Mouse (Mus musculus) heart, embryonic 11.5 days (tissue): Measurements from ENCODE around the gene Efcab8. TPM values are rescaled to one million over a fixed set of nuclear protein-coding genes. Genes with fewer than 3 reads are reported as not detected.
A peak's percentile ranks its signal among the peaks of the same experiment; 100 is the strongest.

ENCODE experiments used
- ATAC-seq: fragments of 200-750 bp; cut with Nextera tagmentation; replicated peaks from 2 replicates; pipeline ENCODE4 v1.8.0; 2017; ENCODE audit warnings: moderate library complexity; ENCODE audit not compliant: insufficient number of reproducible peaks, low FRiP score, low TSS enrichment
- H3K27ac ChIP-seq: fragments of 300-500 bp; sonication (generic); 2 replicates; pipeline ENCODE4 v1.5.1; 2014; ENCODE audit warnings: mild to moderate bottlenecking, low read depth, low read length
- H3K27me3 ChIP-seq: fragments of 300-500 bp; sonication (generic); 2 replicates; pipeline ENCODE4 v1.6.1; 2014; ENCODE audit warnings: mild to moderate bottlenecking, low read length, mixed read lengths; ENCODE audit not compliant: control insufficient read depth, insufficient read depth
- H3K36me3 ChIP-seq: fragments of 300-500 bp; sonication (generic); 2 replicates; pipeline ENCODE4 v1.6.1; 2014; ENCODE audit warnings: mild to moderate bottlenecking, low read length, moderate library complexity, mixed read lengths; ENCODE audit not compliant: control insufficient read depth, insufficient read depth
- H3K4me1 ChIP-seq: fragments of 300-500 bp; sonication (generic); 2 replicates; pipeline ENCODE4 v1.6.1; 2014; ENCODE audit warnings: low read length; ENCODE audit not compliant: control insufficient read depth, insufficient read depth
- H3K4me2 ChIP-seq: fragments of 300-500 bp; sonication (generic); 2 replicates; pipeline ENCODE4 v1.6.1; 2014; ENCODE audit warnings: mild to moderate bottlenecking, moderate library complexity
- H3K4me3 ChIP-seq: fragments of 300-500 bp; sonication (generic); 2 replicates; pipeline ENCODE4 v1.5.1; 2014; ENCODE audit warnings: low read depth, low read length
- H3K9ac ChIP-seq: fragments of 300-500 bp; sonication (generic); 2 replicates; pipeline ENCODE4 v1.6.1; 2014; ENCODE audit warnings: mild to moderate bottlenecking, low read depth, low read length, moderate library complexity
- H3K9me3 ChIP-seq: fragments of 300-500 bp; sonication (generic); replicated peaks from 2 replicates; pipeline ENCODE4 v1.6.1; 2016; ENCODE audit warnings: low read length; ENCODE audit not compliant: control insufficient read depth
- WGBS: fragments of 180-500 bp; shearing (Covaris S2); extraction: QIAGEN DNeasy Blood & Tissue Kit; methylation state at CpG from one replicate; pipeline ENCODE4 v1.1.7; 2014; ENCODE audit not compliant: insufficient replicate concordance; 5-methylcytosine and 5-hydroxymethylcytosine counted together
- polyA plus RNA-seq: library from polyadenylated mRNA; unstranded; fragments of >200 nt; fragmentation: Nextera tagmentation; extraction: Ambion mirVana; gene quantifications from 2 replicates; pipeline ENCODE4 v1.2.1, GENCODE M21; 2014

The Efcab8 gene
- polyA plus RNA-seq = 0.06 TPM in 1 of 2 replicates, not detected in the other

- 0 out of 2 replicates have a peak within 1 kb of the TSS, but pooled peaks have one; percentile 10 for H3K27ac ChIP-seq
- peak within 1 kb of the TSS; percentile 58 for H3K9ac ChIP-seq
- ATAC-seq = 0 out of 2 replicates have a peak, but pooled peaks have one; percentile 16
- H3K4me2 ChIP-seq = peak within 1 kb of the TSS; percentile 85
- peak within 1 kb of the TSS; percentile 38 for H3K4me3 ChIP-seq
- 36% methylated on average over 12 of the region's 12 CpGs for WGBS
- H3K27me3 ChIP-seq = no peaks in the 10 kb centered on the region
- no peaks in the 10 kb centered on the region for H3K36me3 ChIP-seq
- no peaks in the 10 kb centered on the region for H3K9me3 ChIP-seq
- peaks cover 9% of the 10 kb centered on the region; the same call in 1 of the 2 replicates for H3K4me1 ChIP-seq
These were observed at the start of gene Efcab8 for GRCm38 (mm10) chr2:153779394-153779981. Gene Efcab8 (plus strand): TSS chr2:153779931.

DNA sequence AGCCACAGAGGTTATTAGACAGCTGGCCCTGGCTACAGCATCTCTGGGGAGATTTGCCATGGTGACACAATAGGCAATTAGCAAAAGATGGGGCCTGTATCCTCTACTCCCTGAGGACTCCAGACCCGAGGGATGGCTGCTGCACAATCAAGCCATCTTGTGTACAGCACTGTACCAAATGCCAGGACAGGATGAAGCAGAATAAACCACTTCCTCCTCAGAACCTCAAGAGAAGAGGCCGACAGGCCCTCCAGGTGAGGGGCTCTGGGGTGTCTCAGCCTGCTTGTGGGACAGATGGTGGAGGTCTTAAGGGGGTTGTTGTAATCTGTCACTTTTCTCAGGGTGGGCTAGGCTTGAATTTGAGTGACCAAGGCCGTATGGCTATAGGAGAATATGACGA lies 45.7 kb upstream of the Efcab8 start:
- H3K36me3 ChIP-seq = no peaks in the 10 kb centered on the region
- no peak overlapping the region for H3K9ac ChIP-seq
- H3K9me3 ChIP-seq = no peaks in the 10 kb centered on the region
- H3K27ac ChIP-seq = no peak overlapping the region
- H3K4me3 ChIP-seq = no peak overlapping the region
- no peak for ATAC-seq
- no peak overlapping the region for H3K4me2 ChIP-seq
- H3K27me3 ChIP-seq = no peaks in the 10 kb centered on the region
- WGBS = 63% methylated on average over 4 of the region's 4 CpGs
- H3K4me1 ChIP-seq = no peaks in the 10 kb centered on the region

DNA sequence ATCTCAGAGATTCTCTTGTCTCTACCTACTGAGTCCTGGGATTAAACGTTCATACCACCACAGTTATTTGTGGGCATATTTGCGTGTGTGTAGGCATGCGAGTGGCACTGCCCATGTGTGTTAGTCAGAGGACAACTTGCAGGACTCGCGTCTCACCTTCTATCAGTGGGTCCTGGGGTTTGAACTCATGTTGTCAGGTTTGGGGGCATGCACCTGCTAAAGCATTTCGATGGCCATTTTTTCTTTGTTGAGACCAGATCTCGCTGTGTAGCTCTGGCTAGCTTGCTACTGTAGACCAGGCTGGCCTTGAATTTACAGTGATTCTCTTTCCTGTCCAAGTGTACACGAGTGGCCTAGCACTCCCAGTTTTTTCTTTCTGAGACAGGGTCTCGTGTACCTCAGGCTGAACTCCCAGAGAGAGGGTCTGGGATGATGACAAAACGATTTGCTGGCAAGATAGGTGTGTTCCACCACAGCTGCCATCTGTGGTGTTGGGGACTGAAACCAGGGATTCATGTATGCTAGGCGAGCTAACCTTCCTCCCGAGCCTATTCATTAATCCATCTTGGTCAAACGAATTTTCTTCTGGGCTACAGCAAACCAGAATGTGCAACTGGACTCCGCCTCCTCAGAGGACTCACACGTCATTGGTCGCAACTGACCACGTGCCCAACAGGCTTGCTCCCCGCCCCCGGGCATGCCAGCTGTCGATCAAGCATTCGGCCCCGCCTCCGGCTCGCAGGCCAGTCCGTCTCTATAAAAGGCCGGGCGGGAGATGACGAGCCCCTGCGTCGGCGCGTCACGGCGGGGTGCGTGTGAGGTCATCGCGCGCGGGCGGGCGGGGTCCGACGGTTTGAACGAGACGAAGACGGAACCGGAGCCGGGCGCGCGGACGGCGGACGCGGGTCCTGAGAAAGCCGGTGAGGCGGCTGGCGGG lies 39.0 kb upstream of the Efcab8 start, which contains the start of gene Mapre1:
TSS of gene Mapre1 (plus strand) at position 775 of the 937 bp plus-strand sequence.
- peak within 1 kb of the TSS; percentile 89 for H3K27ac ChIP-seq
- no peaks in the 10 kb centered on the region for H3K9me3 ChIP-seq
- peaks cover 31% of the 10 kb centered on the region for H3K4me1 ChIP-seq
- 9% methylated on average over 58 of the region's 58 CpGs for WGBS
- H3K27me3 ChIP-seq = no peaks in the 10 kb centered on the region
- peak within 1 kb of the TSS; percentile 97 for H3K9ac ChIP-seq
- ATAC-seq = peak; percentile 96
- H3K4me2 ChIP-seq = peak within 1 kb of the TSS; percentile 89
- peak within 1 kb of the TSS; percentile 87 for H3K4me3 ChIP-seq
- no peaks in the 10 kb centered on the region for H3K36me3 ChIP-seq

GRCm38 (mm10) chr2:153741437-153742065 lies 38.2 kb upstream of the Efcab8 start:
- Histone ChIP-seq H3K27ac (peak overlapping the region; percentile 89), H3K4me1 (peaks cover 34% of the 10 kb centered on the region), H3K9me3 (no peaks in the 10 kb centered on the region), H3K4me3 (peak overlapping the region; percentile 87), H3K4me2 (peak overlapping the region; percentile 89), H3K9ac (peak overlapping the region; percentile 97), H3K36me3 (no peaks in the 10 kb centered on the region), H3K27me3 (no peaks in the 10 kb centered on the region)
- WGBS = 2% methylated on average over 50 of the region's 56 CpGs
- peak; percentile 83 for ATAC-seq

DNA sequence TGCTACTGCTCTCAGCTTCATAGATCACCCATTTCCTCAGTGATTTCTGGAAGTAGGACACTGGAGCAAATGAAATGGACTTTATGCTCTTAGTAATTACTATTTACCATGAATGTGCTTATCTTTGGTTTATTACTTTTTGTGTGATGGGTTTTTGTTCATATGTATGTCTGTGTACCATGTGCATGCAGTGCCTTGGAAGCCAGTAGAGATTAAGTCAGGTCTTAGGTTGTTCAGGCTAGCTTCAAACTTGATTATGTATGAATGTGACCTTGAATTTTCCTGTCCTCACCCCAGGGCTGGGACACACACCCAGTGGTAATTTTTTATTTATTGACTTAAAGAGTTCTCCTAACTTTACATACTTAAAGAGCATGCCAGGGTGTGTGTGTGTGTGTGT lies 31.7 kb upstream of the Efcab8 start:
- H3K4me2 ChIP-seq = no peak overlapping the region
- no peak overlapping the region for H3K27ac ChIP-seq
- no peaks in the 10 kb centered on the region for H3K9me3 ChIP-seq
- H3K4me1 ChIP-seq = peaks cover 47% of the 10 kb centered on the region
- no peak overlapping the region for H3K4me3 ChIP-seq
- peaks cover 7% of the 10 kb centered on the region for H3K36me3 ChIP-seq
- H3K9ac ChIP-seq = no peak overlapping the region
- ATAC-seq = no peak
- H3K27me3 ChIP-seq = no peaks in the 10 kb centered on the region

- ATAC-seq = no peak
- Histone ChIP-seq H3K4me1 (peaks cover 27% of the 10 kb centered on the region), H3K27me3 (no peaks in the 10 kb centered on the region), H3K9ac (no peak overlapping the region), H3K9me3 (no peaks in the 10 kb centered on the region), H3K4me2 (no peak overlapping the region), H3K27ac (no peak overlapping the region), H3K36me3 (peaks cover 7% of the 10 kb centered on the region), H3K4me3 (no peak overlapping the region)
- 71% methylated on average over 2 of the region's 2 CpGs for WGBS
These were observed 29.4 kb upstream of the Efcab8 start for GRCm38 (mm10) chr2:153750363-153750762.

- WGBS = 61% methylated on average over 5 of the region's 5 CpGs
- Histone ChIP-seq H3K4me1 (peaks cover 14% of the 10 kb centered on the region), H3K4me3 (no peak overlapping the region), H3K9me3 (no peaks in the 10 kb centered on the region), H3K4me2 (no peak overlapping the region), H3K9ac (no peak overlapping the region), H3K27me3 (no peaks in the 10 kb centered on the region), H3K27ac (no peak overlapping the region; the same call in 1 of the 2 replicates), H3K36me3 (peaks cover 38% of the 10 kb centered on the region)
- no peak for ATAC-seq
These were observed 17.6 kb upstream of the Efcab8 start for GRCm38 (mm10) chr2:153762121-153762520.

DNA sequence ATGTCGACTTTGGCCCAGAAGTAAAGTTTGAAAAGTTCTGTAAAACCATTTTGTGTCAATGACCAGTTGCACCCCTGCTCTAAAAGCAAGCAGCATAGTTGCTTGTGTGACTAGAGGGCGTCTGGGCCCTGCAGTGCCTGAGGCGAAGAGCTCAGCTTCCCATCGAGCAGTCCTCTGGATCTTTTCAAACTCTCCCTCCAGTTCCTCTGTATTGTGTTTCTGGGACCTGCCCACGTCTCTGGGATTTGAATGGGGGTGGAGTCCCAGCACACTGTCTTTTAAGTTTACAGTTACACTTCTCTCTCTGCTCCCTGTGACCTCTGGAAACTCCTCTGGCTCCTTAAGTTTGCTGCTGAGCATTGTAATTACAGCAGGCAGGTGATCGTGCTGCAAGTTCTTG lies 12.2 kb upstream of the Efcab8 start:
- Histone ChIP-seq H3K4me2 (no peak overlapping the region), H3K9ac (no peak overlapping the region), H3K27me3 (no peaks in the 10 kb centered on the region), H3K4me1 (no peaks in the 10 kb centered on the region), H3K4me3 (no peak overlapping the region), H3K9me3 (no peaks in the 10 kb centered on the region), H3K27ac (no peak overlapping the region), H3K36me3 (peaks cover 22% of the 10 kb centered on the region)
- 69% methylated on average over 6 of the region's 6 CpGs for WGBS
- ATAC-seq = no peak
